Mouse (Mus musculus) c-Kit-positive CD71-positive TER-119-positive erythroid progenitor cells, embryonic 14.5 days (primary cell): ENCODE data around the gene Syne1.

Experiments
- DNase-seq: peaks from one replicate; pipeline ENCODE4 v3.0.0-alpha.2; 2013; ENCODE audit warnings: low spot score

The Syne1 gene

GRCm38 (mm10) chr10:5141471-5141870 lies 409.8 kb downstream of the Syne1 start:
- no peak for DNase-seq

GRCm38 (mm10) chr10:5139932-5140264 lies 411.4 kb downstream of the Syne1 start:
- DNase-seq, result no peak

GRCm38 (mm10) chr10:5139246-5139931 lies 411.9 kb downstream of the Syne1 start:
- DNase-seq, result no peak

GRCm38 (mm10) chr10:5132050-5132449 lies 419.2 kb downstream of the Syne1 start:
- no peak for DNase-seq

GRCm38 (mm10) chr10:5130495-5130894 lies 420.8 kb downstream of the Syne1 start:
- DNase-seq, result no peak

GRCm38 (mm10) chr10:5124757-5125156 lies 426.5 kb downstream of the Syne1 start:
- no peak for DNase-seq

- no peak for DNase-seq
Measured at GRCm38 (mm10) chr10:5116720-5117119, 434.6 kb downstream of the Syne1 start.

GRCm38 (mm10) chr10:5116155-5116554 lies 435.1 kb downstream of the Syne1 start:
- no peak for DNase-seq

- no peak for DNase-seq
Measured at GRCm38 (mm10) chr10:5110773-5111172, 440.5 kb downstream of the Syne1 start.

GRCm38 (mm10) chr10:5097754-5098137 lies 453.5 kb downstream of the Syne1 start:
- no peak for DNase-seq

GRCm38 (mm10) chr10:5096996-5097753 lies 454.1 kb downstream of the Syne1 start:
- DNase-seq, result no peak

- no peak for DNase-seq
Measured at GRCm38 (mm10) chr10:5089133-5089532, 462.1 kb downstream of the Syne1 start.

GRCm38 (mm10) chr10:5087336-5087735 lies 463.9 kb downstream of the Syne1 start:
- no peak for DNase-seq

- no peak for DNase-seq
Measured at GRCm38 (mm10) chr10:5086329-5086728, 465.0 kb downstream of the Syne1 start.

GRCm38 (mm10) chr10:5085792-5086191 lies 465.5 kb downstream of the Syne1 start:
- DNase-seq, result no peak

GRCm38 (mm10) chr10:5083716-5084115 lies 467.6 kb downstream of the Syne1 start:
- DNase-seq, result no peak

- DNase-seq, result no peak
Measured at GRCm38 (mm10) chr10:5079945-5080468, 471.3 kb downstream of the Syne1 start.

- DNase-seq, result no peak
Measured at GRCm38 (mm10) chr10:5075724-5076123, 475.6 kb downstream of the Syne1 start.

GRCm38 (mm10) chr10:5072054-5072453 lies 479.2 kb downstream of the Syne1 start:
- no peak for DNase-seq

- DNase-seq, result no peak
Measured at GRCm38 (mm10) chr10:5070941-5071231, 480.4 kb downstream of the Syne1 start.

- DNase-seq, result no peak
Measured at GRCm38 (mm10) chr10:5070168-5070940, 480.9 kb downstream of the Syne1 start.

GRCm38 (mm10) chr10:5068676-5069265 lies 482.5 kb downstream of the Syne1 start, which contains the start of gene Gm10097:
Gm10097 (plus strand) TSS chr10:5069192.
- DNase-seq, result no peak
